24 mouse cellular contexts compared by ENCODE assay signal in genomic region chr1:33222997-33223396, GRCm38 (mm10).
DNase-seq lines count a peak whose midpoint lies in the region; ATAC-seq lines count a peak whose summit lies in the region.
"Had no signal": no experiment of that assay in that cellular context is flagged by ENCODE, and none has a peak within 500 bp of the region (broad histone marks: within the 10 kb centered on the region; RNA-seq: fewer than 3 reads in every experiment).

No protein-coding gene starts in this region.

- no peak for DNase-seq in forebrain, embryonic 10.5 days (ENCODE audit: extremely low spot score, low spot score)
- peak; percentile 77 for DNase-seq in midbrain, embryonic 11.5 days (ENCODE audit: low spot score, missing footprints)
- DNase-seq in neural tube, embryonic 10.5 days (ENCODE audit: extremely low spot score, low spot score), result no peak
- DNase-seq: adrenal gland, postnatal 14 days; cerebellum, adult 2 months; cerebellum, postnatal 10 days; gastrocnemius, adult 2 months; heart, adult 18-20 months; heart, postnatal 10 days; heart, postnatal 4 days; kidney, adult 8-10 months had no signal

- no peaks in the 10 kb centered on the region for H3K9me3 ChIP-seq in forebrain, embryonic 12.5 days
- H3K9me3 ChIP-seq in forebrain, embryonic 10.5 days, result no peaks in the 10 kb centered on the region
- H3K9me3 ChIP-seq in midbrain, embryonic 11.5 days (ENCODE audit: control insufficient read depth, low read length), result no peaks in the 10 kb centered on the region
- H3K9me3 ChIP-seq in midbrain, embryonic 15.5 days, result no peaks in the 10 kb centered on the region
- H3K9me3 ChIP-seq in neural tube, embryonic 12.5 days, result no peaks in the 10 kb centered on the region
- H3K9me3 ChIP-seq in hindbrain, embryonic 16.5 days (ENCODE audit: control insufficient read depth, low read length), result no peaks in the 10 kb centered on the region
- H3K9me3 ChIP-seq: embryonic facial prominence, embryonic 10.5 days; heart, embryonic 10.5 days had no signal

- H3K27ac ChIP-seq in forebrain, embryonic 12.5 days, result no peak overlapping the region
- no peak overlapping the region for H3K27ac ChIP-seq in forebrain, embryonic 10.5 days
- H3K27ac ChIP-seq in midbrain, embryonic 11.5 days (ENCODE audit: low read depth, low read length), result no peak overlapping the region
- H3K27ac ChIP-seq in midbrain, embryonic 15.5 days, result no peak overlapping the region
- no peak overlapping the region for H3K27ac ChIP-seq in neural tube, embryonic 12.5 days
- no peak overlapping the region for H3K27ac ChIP-seq in hindbrain, embryonic 16.5 days (ENCODE audit: low read depth, low read length)
- H3K27ac ChIP-seq: embryonic facial prominence, embryonic 10.5 days; gastrocnemius, adult 2 months; heart, embryonic 10.5 days had no signal

- 76% methylated on average over 6 of the region's 6 CpGs for WGBS in forebrain, embryonic 12.5 days
- 85% methylated on average over 6 of the region's 6 CpGs for WGBS in forebrain, embryonic 10.5 days
- 75% methylated on average over 6 of the region's 6 CpGs for WGBS in midbrain, embryonic 11.5 days
- 53% methylated on average over 6 of the region's 6 CpGs for WGBS in midbrain, embryonic 15.5 days
- 59% methylated on average over 6 of the region's 6 CpGs for WGBS in neural tube, embryonic 12.5 days
- WGBS in hindbrain, embryonic 16.5 days, result 36% methylated on average over 6 of the region's 6 CpGs

- no peaks in the 10 kb centered on the region for H3K27me3 ChIP-seq in forebrain, embryonic 12.5 days
- H3K27me3 ChIP-seq in forebrain, embryonic 10.5 days (ENCODE audit: poor library complexity, severe bottlenecking), result no peaks in the 10 kb centered on the region
- no peaks in the 10 kb centered on the region for H3K27me3 ChIP-seq in midbrain, embryonic 11.5 days (ENCODE audit: control insufficient read depth, insufficient read depth, low read length)
- no peaks in the 10 kb centered on the region for H3K27me3 ChIP-seq in midbrain, embryonic 15.5 days (replicated peaks)
- H3K27me3 ChIP-seq in neural tube, embryonic 12.5 days (replicated peaks), result no peaks in the 10 kb centered on the region
- no peaks in the 10 kb centered on the region for H3K27me3 ChIP-seq in hindbrain, embryonic 16.5 days (replicated peaks; ENCODE audit: control insufficient read depth, insufficient read depth, low read length)
- H3K27me3 ChIP-seq: CH12.LX, Patski had no signal

- 0 out of 2 replicates have a peak, but pooled peaks have one; percentile 23 for ATAC-seq in forebrain, embryonic 12.5 days (ENCODE audit: low FRiP score)
- no peak for ATAC-seq in midbrain, embryonic 11.5 days (ENCODE audit: low FRiP score)
- ATAC-seq in midbrain, embryonic 15.5 days (replicated peaks), result no peak; the same call in 1 of the 2 replicates
- ATAC-seq in neural tube, embryonic 12.5 days (ENCODE audit: low FRiP score, low read depth), result peak; percentile 48; the same call in 1 of the 2 replicates
- ATAC-seq in hindbrain, embryonic 16.5 days, result no peak
- no peak for ATAC-seq in cerebellum, adult (ENCODE audit: insufficient number of reproducible peaks, low FRiP score, low TSS enrichment)
- ATAC-seq: activated CD4-positive, CD25-positive, alpha-beta regulatory T cell, adult 4 months; forebrain, embryonic 16.5 days; inflammation-experienced regulatory T-cells, adult 6 months; intestine, postnatal 0 days; Patski had no signal

- H3K4me2 ChIP-seq in forebrain, embryonic 12.5 days, result no peak overlapping the region
- H3K4me2 ChIP-seq in midbrain, embryonic 11.5 days, result no peak overlapping the region
- no peak overlapping the region for H3K4me2 ChIP-seq in midbrain, embryonic 15.5 days
- no peak overlapping the region for H3K4me2 ChIP-seq in neural tube, embryonic 12.5 days (replicated peaks)
- H3K4me2 ChIP-seq in hindbrain, embryonic 16.5 days (ENCODE audit: low read length), result peak overlapping the region; percentile 33; the same call in 1 of the 2 replicates

- no peaks in the 10 kb centered on the region for H3K36me3 ChIP-seq in forebrain, embryonic 12.5 days (replicated peaks)
- H3K36me3 ChIP-seq in forebrain, embryonic 10.5 days (replicated peaks), result no peaks in the 10 kb centered on the region
- H3K36me3 ChIP-seq in midbrain, embryonic 11.5 days (ENCODE audit: control insufficient read depth, insufficient read depth, low read length), result no peaks in the 10 kb centered on the region
- H3K36me3 ChIP-seq in midbrain, embryonic 15.5 days (replicated peaks), result no peaks in the 10 kb centered on the region
- H3K36me3 ChIP-seq in neural tube, embryonic 12.5 days, result no peaks in the 10 kb centered on the region
- H3K36me3 ChIP-seq in hindbrain, embryonic 16.5 days (ENCODE audit: control insufficient read depth, insufficient read depth, low read length), result no peaks in the 10 kb centered on the region
- H3K36me3 ChIP-seq: embryonic facial prominence, embryonic 10.5 days; heart, embryonic 10.5 days had no signal

- H3K9ac ChIP-seq in forebrain, embryonic 12.5 days, result no peak overlapping the region
- H3K9ac ChIP-seq in midbrain, embryonic 11.5 days (ENCODE audit: low read length), result no peak overlapping the region
- H3K9ac ChIP-seq in midbrain, embryonic 15.5 days, result no peak overlapping the region
- no peak overlapping the region for H3K9ac ChIP-seq in neural tube, embryonic 12.5 days
- H3K9ac ChIP-seq in hindbrain, embryonic 16.5 days (ENCODE audit: low read depth, low read length), result no peak overlapping the region

- no peak overlapping the region for H3K4me3 ChIP-seq in forebrain, embryonic 12.5 days (replicated peaks)
- H3K4me3 ChIP-seq in forebrain, embryonic 10.5 days, result no peak overlapping the region
- no peak overlapping the region for H3K4me3 ChIP-seq in midbrain, embryonic 11.5 days (ENCODE audit: low read depth, low read length)
- H3K4me3 ChIP-seq in midbrain, embryonic 15.5 days, result no peak overlapping the region
- H3K4me3 ChIP-seq in neural tube, embryonic 12.5 days, result no peak overlapping the region
- no peak overlapping the region for H3K4me3 ChIP-seq in hindbrain, embryonic 16.5 days (ENCODE audit: low read length)
- H3K4me3 ChIP-seq: embryonic facial prominence, embryonic 10.5 days; gastrocnemius, adult 2 months; heart, embryonic 10.5 days had no signal

- no peaks in the 10 kb centered on the region for H3K4me1 ChIP-seq in forebrain, embryonic 12.5 days
- no peaks in the 10 kb centered on the region; the same call in 1 of the 2 replicates for H3K4me1 ChIP-seq in forebrain, embryonic 10.5 days
- no peaks in the 10 kb centered on the region for H3K4me1 ChIP-seq in midbrain, embryonic 11.5 days (ENCODE audit: control insufficient read depth, insufficient read depth, low read length)
- H3K4me1 ChIP-seq in midbrain, embryonic 15.5 days, result no peaks in the 10 kb centered on the region
- H3K4me1 ChIP-seq in neural tube, embryonic 12.5 days, result no peaks in the 10 kb centered on the region
- H3K4me1 ChIP-seq in hindbrain, embryonic 16.5 days (ENCODE audit: control insufficient read depth, insufficient read depth, low read depth, low read length), result peaks cover 3% of the 10 kb centered on the region; the same call in 1 of the 2 replicates
- H3K4me1 ChIP-seq: embryonic facial prominence, embryonic 10.5 days; heart, embryonic 10.5 days had no signal

Comparison
In these comparisons a context has a peak if more than half of its experiments do, and no peak if none do; other contexts are left out.
1. ATAC-seq: peak in forebrain, embryonic 12.5 days (single experiment) and neural tube, embryonic 12.5 days (single experiment); none in midbrain, embryonic 11.5 days (single experiment), midbrain, embryonic 15.5 days (single experiment), hindbrain, embryonic 16.5 days (single experiment) and cerebellum, adult (single experiment).